Mouse (Mus musculus) neural tube, embryonic 12.5 days (tissue): Measurements from ENCODE around the gene Hemk1. TPM values are rescaled to one million over a fixed set of nuclear protein-coding genes. Genes with fewer than 3 reads are reported as not detected.

Experiments used
- ATAC-seq: fragments of 200-750 bp; cut with Nextera tagmentation; 2 replicates; pipeline ENCODE4 v1.8.0; 2017; ENCODE audit warnings: low read depth, mild to moderate bottlenecking, moderate TSS enrichment, moderate library complexity; ENCODE audit not compliant: low FRiP score
- H3K27ac ChIP-seq: fragments of 300-500 bp; sonication (generic); 2 replicates; pipeline ENCODE4 v1.5.1; 2016
- H3K27me3 ChIP-seq: fragments of 300-500 bp; sonication (generic); replicated peaks from 2 replicates; pipeline ENCODE4 v1.6.1; 2016; ENCODE audit warnings: mild to moderate bottlenecking
- H3K36me3 ChIP-seq: fragments of 300-500 bp; sonication (generic); 2 replicates; pipeline ENCODE4 v1.6.1; 2016; ENCODE audit warnings: mild to moderate bottlenecking
- H3K4me1 ChIP-seq: fragments of 300-500 bp; sonication (generic); 2 replicates; pipeline ENCODE4 v1.6.1; 2016
- H3K4me2 ChIP-seq: fragments of 300-500 bp; sonication (generic); replicated peaks from 2 replicates; pipeline ENCODE4 v1.6.1; 2016; ENCODE audit warnings: mild to moderate bottlenecking
- H3K4me3 ChIP-seq: fragments of 300-500 bp; sonication (generic); 2 replicates; pipeline ENCODE4 v1.5.1; 2016
- H3K9ac ChIP-seq: fragments of 300-500 bp; sonication (generic); 2 replicates; pipeline ENCODE4 v1.6.1; 2016; ENCODE audit warnings: mild to moderate bottlenecking
- H3K9me3 ChIP-seq: fragments of 300-500 bp; sonication (generic); 2 replicates; pipeline ENCODE4 v1.6.1; 2016; ENCODE audit warnings: mild to moderate bottlenecking
- WGBS: fragments of 180-500 bp; shearing (Covaris S2); methylation state at CpG from one replicate; pipeline ENCODE4 v1.1.7; 2016; 5-methylcytosine and 5-hydroxymethylcytosine counted together
- polyA plus RNA-seq: library from polyadenylated mRNA; unstranded; fragments of >200 nt; fragmentation: Nextera tagmentation; extraction: Ambion mirVana; gene quantifications from 2 replicates; pipeline ENCODE4 v1.2.1, GENCODE M21; 2016

Gene Hemk1
- 14.2 and 15.5 TPM in 2 replicates for polyA plus RNA-seq

DNA sequence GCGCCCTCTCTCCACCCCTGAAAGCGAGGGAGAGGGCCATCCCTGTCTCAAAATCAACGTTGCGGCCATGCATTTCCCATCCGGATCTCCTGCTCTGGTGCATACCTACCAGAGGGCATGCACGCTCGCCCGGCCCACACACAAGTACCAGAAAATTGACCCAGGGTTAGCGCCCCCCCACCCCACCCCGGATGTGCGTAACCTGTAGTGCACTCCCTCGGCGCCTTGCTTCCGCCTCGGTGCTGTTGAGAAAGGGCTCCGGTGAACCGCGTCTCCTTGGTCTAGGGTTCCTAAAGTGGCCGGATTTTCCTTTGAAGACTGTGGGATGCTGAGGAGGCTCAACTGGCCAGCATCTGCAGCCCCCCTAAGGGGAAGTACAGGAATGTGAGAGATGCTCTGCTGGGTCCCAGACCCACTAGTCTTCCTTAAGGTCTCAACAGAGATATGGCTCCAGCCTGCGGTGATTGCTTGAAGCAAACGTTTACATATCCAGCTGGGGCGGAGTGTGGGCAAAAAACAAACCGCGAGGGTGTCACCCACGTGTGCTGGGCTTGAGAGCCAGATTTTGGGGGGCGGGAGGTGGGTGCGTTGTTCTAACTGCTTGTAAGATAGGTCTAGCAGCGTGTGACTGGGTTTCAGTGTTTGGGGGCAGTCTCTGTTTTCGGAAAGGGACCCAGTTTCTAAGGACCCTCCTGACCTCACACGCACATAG is at the start of gene Hemk1:
TSS of gene Hemk1 (minus strand) at position 179 of the 712 bp plus-strand sequence.
- ATAC-seq, result peak; percentile 62
- H3K4me1 ChIP-seq, result peaks cover 11% of the 10 kb centered on the region
- WGBS, result 6% methylated on average over 30 of the region's 30 CpGs
- H3K27me3 ChIP-seq, result no peaks in the 10 kb centered on the region; the same call in 1 of the 2 replicates
- H3K4me2 ChIP-seq, result peak within 1 kb of the TSS; percentile 75
- peak within 1 kb of the TSS; percentile 59 for H3K4me3 ChIP-seq
- H3K27ac ChIP-seq, result no peak within 1 kb of the TSS
- no peaks in the 10 kb centered on the region for H3K9me3 ChIP-seq
- H3K36me3 ChIP-seq, result no peaks in the 10 kb centered on the region
- peak within 1 kb of the TSS; percentile 70 for H3K9ac ChIP-seq

DNA sequence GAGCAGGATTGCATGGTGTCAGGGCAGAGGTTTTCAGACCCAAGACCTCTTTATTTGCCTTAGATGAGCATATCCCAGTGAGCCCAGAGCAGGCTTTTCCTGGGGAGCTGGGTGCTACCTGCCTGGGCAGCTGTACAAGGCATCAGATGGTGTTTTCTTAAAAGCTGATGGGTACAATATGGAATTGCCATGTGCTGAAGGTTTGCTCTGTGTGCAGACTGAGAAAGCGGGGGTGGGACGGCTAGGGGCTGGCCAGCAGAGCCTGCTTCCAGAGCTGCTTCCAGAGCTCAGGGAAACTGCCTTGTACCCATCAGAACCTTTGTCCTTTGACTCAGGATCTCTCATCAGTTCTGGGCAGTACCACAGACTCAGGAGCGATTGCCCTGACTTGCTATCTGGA is 49.6 kb upstream of the Hemk1 start:
- Histone ChIP-seq H3K36me3 (no peaks in the 10 kb centered on the region), H3K4me1 (peaks cover 29% of the 10 kb centered on the region), H3K4me3 (no peak overlapping the region), H3K27ac (no peak overlapping the region), H3K9me3 (no peaks in the 10 kb centered on the region), H3K27me3 (peaks cover 9% of the 10 kb centered on the region), H3K4me2 (no peak overlapping the region), H3K9ac (no peak overlapping the region)
- WGBS, result 96% methylated on average over 3 of the region's 3 CpGs
- no peak for ATAC-seq

DNA sequence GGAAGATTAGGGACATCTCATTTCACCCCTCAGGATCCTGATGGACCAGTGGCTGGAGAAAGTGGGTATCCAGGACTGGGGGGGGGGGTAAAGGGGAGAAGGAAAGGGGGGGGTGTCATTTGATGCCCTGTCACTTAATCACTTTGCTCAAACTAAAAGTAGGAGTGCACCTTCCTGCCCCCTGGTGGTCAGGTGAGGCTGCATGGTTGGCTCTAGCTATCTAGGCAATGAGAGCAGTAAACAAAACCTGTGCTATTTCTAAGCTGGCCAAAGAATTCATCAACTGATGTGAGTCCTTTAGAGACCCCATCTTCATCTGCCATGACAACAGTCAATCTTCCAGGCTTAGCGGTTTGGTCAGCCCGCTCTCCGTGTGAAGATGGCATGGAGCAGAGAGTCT is 48.6 kb upstream of the Hemk1 start:
- Histone ChIP-seq H3K36me3 (no peaks in the 10 kb centered on the region), H3K4me3 (no peak overlapping the region), H3K9me3 (no peaks in the 10 kb centered on the region), H3K4me1 (peaks cover 35% of the 10 kb centered on the region), H3K9ac (no peak overlapping the region), H3K27me3 (peaks cover 18% of the 10 kb centered on the region), H3K4me2 (no peak overlapping the region), H3K27ac (no peak overlapping the region)
- ATAC-seq, result no peak
- 70% methylated on average over 3 of the region's 3 CpGs for WGBS

DNA sequence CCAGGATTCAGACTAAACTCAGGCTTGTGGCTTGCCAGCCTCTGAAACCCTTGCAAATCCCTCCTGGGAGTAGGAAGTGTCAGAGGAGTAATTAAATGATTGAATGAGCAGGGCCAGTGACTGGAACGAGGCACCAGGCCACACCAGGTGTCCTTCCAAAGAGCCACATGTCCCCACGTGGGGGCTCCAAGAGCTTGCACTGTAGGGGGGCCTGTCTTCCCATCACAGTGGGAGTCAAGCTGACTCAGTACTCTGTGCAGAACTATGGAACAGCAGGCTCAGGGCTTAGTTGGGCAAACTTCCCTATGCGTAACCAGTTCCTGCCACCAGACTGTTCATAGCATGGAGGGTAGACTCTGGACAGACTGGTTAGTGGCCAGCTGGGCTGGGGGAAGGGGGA is 46.2 kb upstream of the Hemk1 start:
- Histone ChIP-seq H3K4me2 (no peak overlapping the region), H3K9me3 (no peaks in the 10 kb centered on the region), H3K9ac (no peak overlapping the region), H3K4me1 (peaks cover 29% of the 10 kb centered on the region), H3K27ac (no peak overlapping the region), H3K36me3 (no peaks in the 10 kb centered on the region), H3K4me3 (no peak overlapping the region), H3K27me3 (peaks cover 38% of the 10 kb centered on the region)
- WGBS, result 24% methylated on average over 3 of the region's 3 CpGs
- no peak for ATAC-seq

DNA sequence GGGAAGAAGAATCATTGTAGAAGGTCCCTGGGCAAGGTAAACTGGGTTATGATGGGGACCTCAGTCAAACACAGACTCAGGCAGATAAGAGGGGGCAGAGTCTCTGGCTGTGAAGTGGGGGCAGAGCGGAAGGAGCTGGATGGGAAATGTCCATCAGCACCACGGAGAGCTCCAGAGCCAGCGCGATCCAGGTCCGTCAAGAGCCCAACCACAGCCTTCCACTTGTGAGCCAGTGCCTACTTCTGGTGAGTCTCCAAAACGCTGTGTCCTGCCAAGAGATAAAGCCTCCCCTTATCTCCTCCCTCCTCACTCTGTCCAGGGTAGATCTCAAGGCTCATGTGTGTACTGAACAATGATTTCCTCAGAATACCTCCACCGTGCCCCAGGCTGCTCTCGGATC is 43.6 kb upstream of the Hemk1 start:
- H3K4me3 ChIP-seq, result no peak overlapping the region
- peaks cover 55% of the 10 kb centered on the region for H3K27me3 ChIP-seq
- no peaks in the 10 kb centered on the region for H3K9me3 ChIP-seq
- H3K4me2 ChIP-seq, result no peak overlapping the region
- H3K36me3 ChIP-seq, result no peaks in the 10 kb centered on the region
- no peak overlapping the region for H3K27ac ChIP-seq
- H3K4me1 ChIP-seq, result peaks cover 29% of the 10 kb centered on the region
- WGBS, result 7% methylated on average over 8 of the region's 8 CpGs
- no peak overlapping the region for H3K9ac ChIP-seq
- ATAC-seq, result no peak

DNA sequence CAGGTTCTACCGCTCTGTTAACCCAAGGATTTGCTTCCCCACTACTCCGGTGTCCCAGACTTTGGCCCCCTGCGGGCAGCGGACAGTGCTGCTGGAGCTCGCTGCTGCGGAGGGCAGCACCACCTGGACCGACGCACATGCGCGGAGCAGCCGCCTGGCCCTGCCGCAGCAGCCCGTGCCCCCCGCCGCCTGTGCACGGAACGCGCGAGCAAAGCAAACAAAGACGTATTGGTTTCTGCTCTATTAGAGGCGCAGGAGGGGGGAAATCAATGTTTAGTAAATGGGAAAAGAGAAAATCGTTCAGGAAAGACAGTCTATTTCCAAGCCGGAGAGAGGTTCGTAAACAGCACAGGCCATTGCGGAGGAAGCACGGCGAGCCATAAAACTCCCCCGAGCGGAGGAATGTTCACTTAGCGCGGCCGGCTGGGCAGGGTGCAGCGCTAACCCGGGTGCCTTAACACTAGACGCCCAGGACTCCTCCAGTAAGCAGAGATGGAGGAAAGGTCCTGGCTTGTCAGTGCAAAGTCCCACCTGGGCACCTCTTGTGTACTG is 39.9 kb upstream of the Hemk1 start:
- Histone ChIP-seq H3K4me3 (peak overlapping the region; percentile 33), H3K27ac (peak overlapping the region; percentile 46; the same call in 1 of the 2 replicates), H3K9me3 (no peaks in the 10 kb centered on the region), H3K27me3 (peaks cover 62% of the 10 kb centered on the region), H3K36me3 (no peaks in the 10 kb centered on the region), H3K4me1 (peaks cover 26% of the 10 kb centered on the region), H3K9ac (peak overlapping the region; percentile 52; the same call in 1 of the 2 replicates), H3K4me2 (peak overlapping the region; percentile 68)
- under 1% methylated on average over 35 of the region's 35 CpGs for WGBS
- ATAC-seq, result peak; percentile 66

DNA sequence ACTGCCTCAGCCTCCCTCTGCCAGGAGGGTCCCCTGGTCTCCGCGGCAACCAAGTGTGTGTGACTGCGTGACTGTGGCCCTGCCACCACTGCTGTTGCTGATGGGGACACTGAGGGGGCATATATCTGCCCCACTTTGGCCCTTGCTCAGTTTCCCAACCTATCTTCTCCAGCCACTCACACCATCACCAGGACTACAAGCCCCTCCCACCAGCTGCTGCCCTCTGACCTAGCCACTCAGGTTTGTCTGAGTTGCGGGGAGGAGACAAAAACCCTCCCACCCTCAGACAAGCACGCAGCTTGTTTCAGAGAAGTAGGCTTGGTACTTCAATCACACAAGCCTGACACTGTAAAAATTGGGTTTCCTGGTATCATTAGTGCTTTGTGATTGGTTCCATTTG is 37.3 kb upstream of the Hemk1 start:
- no peaks in the 10 kb centered on the region for H3K36me3 ChIP-seq
- H3K4me3 ChIP-seq, result no peak overlapping the region
- 17% methylated on average over 5 of the region's 5 CpGs for WGBS
- peaks cover 24% of the 10 kb centered on the region for H3K4me1 ChIP-seq
- no peak overlapping the region for H3K9ac ChIP-seq
- peaks cover 39% of the 10 kb centered on the region for H3K27me3 ChIP-seq
- no peak for ATAC-seq
- no peak overlapping the region for H3K4me2 ChIP-seq
- no peaks in the 10 kb centered on the region for H3K9me3 ChIP-seq
- no peak overlapping the region for H3K27ac ChIP-seq

DNA sequence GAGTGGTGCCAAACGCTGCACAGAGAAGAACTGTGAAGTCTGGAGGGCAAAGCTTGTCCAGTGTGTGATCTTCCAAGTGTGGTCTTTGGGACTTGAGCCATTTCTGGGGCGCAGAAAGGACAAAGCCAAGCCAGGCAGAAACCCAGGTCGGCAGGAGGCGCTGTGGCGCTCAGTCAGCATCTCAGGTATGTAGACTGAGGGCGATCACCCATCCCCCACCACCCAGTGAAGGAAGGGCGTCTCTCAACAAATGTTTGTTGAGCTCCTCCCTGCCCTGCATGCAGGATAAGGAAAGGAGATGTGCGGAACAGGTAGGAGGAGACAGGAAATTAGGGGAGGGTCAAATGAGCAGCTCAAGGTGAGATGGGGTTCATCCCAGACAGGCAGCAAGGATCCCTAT is 36.5 kb upstream of the Hemk1 start:
- Histone ChIP-seq H3K9me3 (no peaks in the 10 kb centered on the region), H3K36me3 (no peaks in the 10 kb centered on the region), H3K9ac (no peak overlapping the region), H3K27me3 (peaks cover 31% of the 10 kb centered on the region), H3K27ac (no peak overlapping the region), H3K4me1 (peaks cover 32% of the 10 kb centered on the region), H3K4me2 (no peak overlapping the region), H3K4me3 (no peak overlapping the region)
- no peak for ATAC-seq
- WGBS, result 7% methylated on average over 8 of the region's 8 CpGs

DNA sequence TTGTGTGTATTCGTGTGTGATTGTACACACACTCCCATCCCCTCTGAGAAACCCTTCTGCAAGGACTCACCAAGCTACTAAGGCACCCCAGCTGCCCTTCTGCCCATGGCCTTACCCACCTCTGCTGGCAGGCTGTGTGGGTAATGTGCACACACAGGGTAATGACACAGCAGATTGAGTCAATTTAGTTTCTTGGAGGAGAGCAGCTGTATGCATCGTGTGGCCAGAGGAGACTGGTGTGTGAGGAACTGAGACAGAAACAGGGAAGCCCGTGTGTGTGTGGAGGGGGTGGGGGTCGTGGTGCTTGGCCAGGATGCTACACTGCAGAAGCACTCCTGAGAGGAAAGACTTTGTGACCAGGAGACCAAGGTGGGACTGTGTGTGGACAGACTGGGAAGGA is 34.3 kb upstream of the Hemk1 start:
- Histone ChIP-seq H3K36me3 (no peaks in the 10 kb centered on the region), H3K9me3 (no peaks in the 10 kb centered on the region), H3K27ac (no peak overlapping the region), H3K4me2 (no peak overlapping the region), H3K27me3 (peaks cover 18% of the 10 kb centered on the region), H3K4me3 (no peak overlapping the region), H3K9ac (no peak overlapping the region), H3K4me1 (peaks cover 25% of the 10 kb centered on the region)
- no peak for ATAC-seq
- 45% methylated on average over 4 of the region's 4 CpGs for WGBS

DNA sequence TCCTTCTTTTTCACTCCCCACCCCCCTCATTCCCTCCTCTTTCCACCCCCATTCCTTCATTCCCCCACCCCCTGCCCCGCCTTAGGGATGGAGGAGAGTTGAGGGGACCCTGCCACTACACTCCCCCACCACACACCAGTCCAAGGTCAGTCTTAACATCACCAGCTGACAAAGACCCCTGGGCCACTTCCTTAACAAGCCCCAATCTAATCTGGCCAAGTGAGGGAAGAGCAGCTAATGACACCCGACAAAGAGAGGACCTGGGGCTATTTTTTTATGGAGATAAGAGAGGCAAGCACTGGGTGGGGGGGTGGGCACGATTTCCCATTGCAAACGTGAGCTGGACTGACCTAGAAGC is 31.9 kb upstream of the Hemk1 start:
- no peak overlapping the region for H3K4me3 ChIP-seq
- H3K9me3 ChIP-seq, result no peaks in the 10 kb centered on the region
- no peak for ATAC-seq

DNA sequence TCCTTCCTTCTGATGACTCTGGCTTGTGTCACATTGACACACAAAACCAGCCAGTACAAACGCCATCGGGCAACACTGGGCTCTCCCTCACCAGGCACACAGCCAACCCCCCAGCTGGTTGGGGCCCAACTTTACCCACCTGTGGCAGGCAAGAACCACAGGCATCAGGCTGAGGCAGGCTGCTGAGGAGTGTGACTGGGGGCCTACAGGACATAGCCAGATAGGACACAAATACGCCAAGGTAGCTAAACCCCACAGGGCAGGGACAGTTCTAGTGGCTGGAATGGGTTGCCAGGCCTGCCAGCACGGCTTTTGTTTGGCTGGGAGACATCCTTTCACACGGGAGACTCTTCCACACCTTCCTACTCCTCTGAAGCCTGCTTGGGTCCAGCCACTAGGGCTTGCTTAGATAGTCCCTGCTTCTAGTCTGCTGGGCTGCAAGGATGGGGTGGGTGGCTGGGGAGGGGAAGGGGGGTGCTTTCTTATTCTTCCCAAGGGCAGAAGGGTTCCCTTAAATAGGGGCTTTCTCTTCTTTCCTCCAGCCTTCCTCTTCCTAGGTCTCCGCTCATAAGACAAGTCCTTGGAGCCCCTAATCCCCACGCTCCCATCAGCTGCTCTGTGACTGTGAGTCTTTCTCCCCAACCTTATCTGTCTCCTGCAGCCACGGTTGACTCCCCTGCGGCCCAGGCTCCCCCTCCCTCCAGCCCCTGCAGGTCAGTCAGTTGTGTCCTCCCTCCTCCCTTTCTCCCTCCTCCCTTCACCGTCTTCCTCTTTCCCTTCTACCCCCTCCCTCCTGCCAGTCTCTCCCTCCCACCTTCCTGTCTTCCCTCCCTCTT is 31.3 kb upstream of the Hemk1 start:
- no peaks in the 10 kb centered on the region for H3K9me3 ChIP-seq
- no peaks in the 10 kb centered on the region for H3K36me3 ChIP-seq
- no peak for ATAC-seq
- no peak overlapping the region for H3K27ac ChIP-seq
- peaks cover 16% of the 10 kb centered on the region for H3K4me1 ChIP-seq
- peaks cover 15% of the 10 kb centered on the region; the same call in 1 of the 2 replicates for H3K27me3 ChIP-seq
- H3K9ac ChIP-seq, result no peak overlapping the region
- no peak overlapping the region for H3K4me2 ChIP-seq
- no peak overlapping the region for H3K4me3 ChIP-seq
- 31% methylated on average over 10 of the region's 10 CpGs for WGBS

More for the DNA sequence above, 31.9 kb upstream of the Hemk1 start:
- H3K9ac ChIP-seq, result no peak overlapping the region
- H3K36me3 ChIP-seq, result no peaks in the 10 kb centered on the region
- WGBS, result 3% methylated on average over 4 of the region's 4 CpGs
- no peak overlapping the region for H3K27ac ChIP-seq
- H3K4me2 ChIP-seq, result no peak overlapping the region
- peaks cover 21% of the 10 kb centered on the region for H3K4me1 ChIP-seq
- H3K27me3 ChIP-seq, result peaks cover 13% of the 10 kb centered on the region; the same call in 1 of the 2 replicates

DNA sequence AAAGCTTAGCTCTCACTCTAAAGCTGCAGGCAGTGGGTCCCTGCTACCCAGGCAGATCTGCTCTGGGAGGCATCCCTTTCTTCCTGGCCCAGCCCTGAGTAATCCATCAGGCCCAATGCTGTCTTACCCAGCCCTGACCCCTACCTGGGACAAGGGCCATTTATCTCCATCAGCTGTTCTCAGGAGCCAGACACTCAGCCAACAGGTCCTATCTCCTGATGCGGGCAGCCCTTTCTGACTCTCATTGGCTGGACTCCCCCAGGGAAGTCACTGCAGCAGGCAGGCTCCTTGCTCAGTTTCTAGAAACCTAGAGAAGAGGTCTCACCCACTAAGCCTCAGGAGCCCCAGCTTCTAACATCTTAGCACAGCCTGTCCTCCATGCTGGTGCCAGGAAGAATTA is 30.2 kb upstream of the Hemk1 start:
- Histone ChIP-seq H3K9me3 (no peaks in the 10 kb centered on the region), H3K9ac (no peak overlapping the region), H3K4me3 (no peak overlapping the region), H3K27ac (no peak overlapping the region), H3K4me2 (no peak overlapping the region), H3K36me3 (no peaks in the 10 kb centered on the region), H3K27me3 (peaks cover 15% of the 10 kb centered on the region; the same call in 1 of the 2 replicates), H3K4me1 (peaks cover 16% of the 10 kb centered on the region)
- ATAC-seq, result no peak
- WGBS, result 76% methylated on average over 1 of the region's 1 CpGs
